Mouse (Mus musculus): Measurements from ENCODE around the gene Atpif1.
"Not testable (repeated sequence)": the region's sequence is repeated elsewhere in the genome, so short reads cannot be mapped to it uniquely, and the experiment has no call there.

Gene Atpif1

GRCm38 (mm10) chr4:132532981-132533916 is at the start of gene Atpif1:
TSS of gene Atpif1 (minus strand) at chr4:132533659.
- in situ Hi-C loops (cut with MboI; ENCODE audit: unreplicated experiment in 2 of 2), result no loop called here

- in situ Hi-C loops (cut with MboI; ENCODE audit: unreplicated experiment in 2 of 2), result no loop called here
These were observed 41.4 kb upstream of the Atpif1 start for GRCm38 (mm10) chr4:132574809-132575347.

GRCm38 (mm10) chr4:132573327-132573726 is 39.9 kb upstream of the Atpif1 start:
- in situ Hi-C loops (cut with MboI; ENCODE audit: unreplicated experiment in 2 of 2), result no loop called here

- in situ Hi-C loops (cut with MboI; ENCODE audit: unreplicated experiment in 2 of 2), result no loop called here
These were observed 37.7 kb upstream of the Atpif1 start for GRCm38 (mm10) chr4:132571190-132571589.

GRCm38 (mm10) chr4:132569115-132569514 is 35.7 kb upstream of the Atpif1 start:
- in situ Hi-C loops (cut with MboI; ENCODE audit: unreplicated experiment in 2 of 2), result no loop called here

GRCm38 (mm10) chr4:132567361-132567779 is 33.9 kb upstream of the Atpif1 start:
- in situ Hi-C loops (cut with MboI; ENCODE audit: unreplicated experiment in 2 of 2), result no loop called here

GRCm38 (mm10) chr4:132565089-132565747 is 31.8 kb upstream of the Atpif1 start:
- in situ Hi-C loops (cut with MboI; ENCODE audit: unreplicated experiment in 2 of 2), result no loop called here

GRCm38 (mm10) chr4:132563965-132564364 is 30.5 kb upstream of the Atpif1 start, which contains the start of gene Ptafr:
TSS of gene Ptafr (plus strand) at chr4:132564067.
- in situ Hi-C loops (cut with MboI; ENCODE audit: unreplicated experiment in 2 of 2), result no loop called here

GRCm38 (mm10) chr4:132563261-132563660 is 29.8 kb upstream of the Atpif1 start:
- in situ Hi-C loops (cut with MboI; ENCODE audit: unreplicated experiment in 2 of 2), result no loop called here

GRCm38 (mm10) chr4:132555550-132555949 is 22.1 kb upstream of the Atpif1 start:
- in situ Hi-C loops (cut with MboI; ENCODE audit: unreplicated experiment in 2 of 2), result not testable (repeated sequence)

- in situ Hi-C loops (cut with MboI; ENCODE audit: unreplicated experiment in 2 of 2), result no loop called here
These were observed 21.2 kb upstream of the Atpif1 start for GRCm38 (mm10) chr4:132554653-132555052.

- in situ Hi-C loops (cut with MboI; ENCODE audit: unreplicated experiment in 2 of 2), result no loop called here
These were observed 20.8 kb upstream of the Atpif1 start for GRCm38 (mm10) chr4:132554221-132554620.

GRCm38 (mm10) chr4:132545851-132546250 is 12.4 kb upstream of the Atpif1 start:
- in situ Hi-C loops (cut with MboI; ENCODE audit: unreplicated experiment in 2 of 2), result loop anchor here (5.0 kb wide), 5 partner anchors 91 to 381 kb away; partner anchors contain the start of genes Eya3 (in 2 of the 2) and Ppp1r8 (in 1 of the 2)

- in situ Hi-C loops (cut with MboI; ENCODE audit: unreplicated experiment in 2 of 2), result loop anchor here in 1 of 2 experiments (5.0 kb wide), 1 partner anchor 385 kb away; no protein-coding TSS in a partner anchor
These were observed 9.3 kb upstream of the Atpif1 start for GRCm38 (mm10) chr4:132542724-132543123.

GRCm38 (mm10) chr4:132541413-132541812 is 8.0 kb upstream of the Atpif1 start:
- in situ Hi-C loops (cut with MboI; ENCODE audit: unreplicated experiment in 2 of 2), result loop anchor here in 1 of 2 experiments (5.0 kb wide), 1 partner anchor 386 kb away; no protein-coding TSS in a partner anchor

- in situ Hi-C loops (cut with MboI; ENCODE audit: unreplicated experiment in 2 of 2), result no loop called here
These were observed 6.0 kb upstream of the Atpif1 start for GRCm38 (mm10) chr4:132539481-132539880.

GRCm38 (mm10) chr4:132535406-132536121 is 2.1 kb upstream of the Atpif1 start, which contains the start of gene Dnajc8:
TSS of gene Dnajc8 (plus strand) at chr4:132535550.
- in situ Hi-C loops (cut with MboI; ENCODE audit: unreplicated experiment in 2 of 2), result no loop called here

- in situ Hi-C loops (cut with MboI; ENCODE audit: unreplicated experiment in 2 of 2), result no loop called here
These were observed 963 bp downstream of the Atpif1 start for GRCm38 (mm10) chr4:132532496-132532895.

GRCm38 (mm10) chr4:132530033-132530804 is 3.2 kb downstream of the Atpif1 start:
- in situ Hi-C loops (cut with MboI; ENCODE audit: unreplicated experiment in 2 of 2), result no loop called here

Data from v-Abl transformed pro-B cells (cell line).